Mouse (Mus musculus) lung, postnatal 0 days (tissue): ENCODE data around the gene Xcr1.

Experiments
- CTCF ChIP-seq: IDR thresholded peaks from 2 replicates; pipeline ENCODE4 v1.5.1; 2016; ENCODE audit warnings: antibody characterized with exemption, mild to moderate bottlenecking
- EP300 ChIP-seq: IDR thresholded peaks from 2 replicates; pipeline ENCODE4 v1.6.1; 2016; ENCODE audit warnings: antibody characterized with exemption, mild to moderate bottlenecking, control low read depth

GRCm38 (mm10) chr9:123811831-123812230 is 50.0 kb downstream of the Xcr1 start:
- TF ChIP-seq CTCF (no peak), EP300 (no peak)
